Mouse (Mus musculus): Measurements from ENCODE around the gene Hoxc4. TPM values are rescaled to one million over a fixed set of nuclear protein-coding genes. Genes with fewer than 3 reads are reported as not detected.
A peak's percentile ranks its signal among the peaks of the same experiment; 100 is the strongest.

The Hoxc4 gene
- polyA plus RNA-seq, 1 experiment from 2014 or later = 0.45 TPM

GRCm38 (mm10) chr15:103005308-103005707 lies 13.4 kb upstream of the Hoxc4 start:
- Histone ChIP-seq H3K4me3 (ENCODE audit: low read length) (no peak overlapping the region), H3K9ac (ENCODE audit: low read length) (no peak overlapping the region), H3K9me3 (replicated peaks; ENCODE audit: control insufficient read depth, low read length) (no peaks in the 10 kb centered on the region), H3K27ac (ENCODE audit: low read length) (no peak overlapping the region), H3K4me1 (ENCODE audit: control insufficient read depth, insufficient read depth, low read length) (peaks cover 4% of the 10 kb centered on the region; the same call in 1 of the 2 replicates), H3K4me2 (ENCODE audit: low read depth, low read length) (no peak overlapping the region), H3K27me3 (ENCODE audit: control insufficient read depth, insufficient read depth, low read length) (peaks cover 90% of the 10 kb centered on the region), H3K36me3 (ENCODE audit: control insufficient read depth, insufficient read depth) (no peaks in the 10 kb centered on the region)
- no peak for ATAC-seq (replicated peaks; ENCODE audit: extremely low read depth, insufficient read depth, low FRiP score)
- WGBS = 3% methylated on average over 17 of the region's 17 CpGs

- Histone ChIP-seq H3K4me1 (ENCODE audit: control insufficient read depth, insufficient read depth, low read length) (peaks cover 4% of the 10 kb centered on the region; the same call in 1 of the 2 replicates), H3K4me2 (ENCODE audit: low read depth, low read length) (no peak overlapping the region), H3K4me3 (ENCODE audit: low read length) (no peak overlapping the region), H3K9ac (ENCODE audit: low read length) (no peak overlapping the region), H3K27me3 (ENCODE audit: control insufficient read depth, insufficient read depth, low read length) (peaks cover 91% of the 10 kb centered on the region), H3K9me3 (replicated peaks; ENCODE audit: control insufficient read depth, low read length) (no peaks in the 10 kb centered on the region), H3K27ac (ENCODE audit: low read length) (no peak overlapping the region), H3K36me3 (ENCODE audit: control insufficient read depth, insufficient read depth) (no peaks in the 10 kb centered on the region)
- 9% methylated on average over 5 of the region's 5 CpGs for WGBS
- no peak for ATAC-seq (replicated peaks; ENCODE audit: extremely low read depth, insufficient read depth, low FRiP score)
These were observed 12.9 kb upstream of the Hoxc4 start for GRCm38 (mm10) chr15:103005797-103006196.

GRCm38 (mm10) chr15:103006326-103006725 lies 12.4 kb upstream of the Hoxc4 start:
- no peak for ATAC-seq (replicated peaks; ENCODE audit: extremely low read depth, insufficient read depth, low FRiP score)
- Histone ChIP-seq H3K4me3 (ENCODE audit: low read length) (no peak overlapping the region), H3K36me3 (ENCODE audit: control insufficient read depth, insufficient read depth) (no peaks in the 10 kb centered on the region), H3K9me3 (replicated peaks; ENCODE audit: control insufficient read depth, low read length) (no peaks in the 10 kb centered on the region), H3K27me3 (ENCODE audit: control insufficient read depth, insufficient read depth, low read length) (peaks cover 91% of the 10 kb centered on the region), H3K27ac (ENCODE audit: low read length) (no peak overlapping the region), H3K9ac (ENCODE audit: low read length) (no peak overlapping the region), H3K4me2 (ENCODE audit: low read depth, low read length) (no peak overlapping the region), H3K4me1 (ENCODE audit: control insufficient read depth, insufficient read depth, low read length) (peaks cover 3% of the 10 kb centered on the region; the same call in 1 of the 2 replicates)
- 26% methylated on average over 1 of the region's 1 CpGs for WGBS

- no peaks in the 10 kb centered on the region; the same call in 1 of the 2 replicates for H3K4me1 ChIP-seq (ENCODE audit: control insufficient read depth, insufficient read depth, low read length)
- H3K27ac ChIP-seq (ENCODE audit: low read length) = no peak overlapping the region
- 3% methylated on average over 27 of the region's 27 CpGs for whole genome bisulfite sequencing
- peaks cover 93% of the 10 kb centered on the region for H3K27me3 ChIP-seq (ENCODE audit: control insufficient read depth, insufficient read depth, low read length)
- no peaks in the 10 kb centered on the region for H3K9me3 ChIP-seq (replicated peaks; ENCODE audit: control insufficient read depth, low read length)
- no peaks in the 10 kb centered on the region for H3K36me3 ChIP-seq (ENCODE audit: control insufficient read depth, insufficient read depth)
- ATAC-seq (replicated peaks; ENCODE audit: extremely low read depth, insufficient read depth, low FRiP score) = no peak
- H3K9ac ChIP-seq (ENCODE audit: low read length) = no peak overlapping the region
- H3K4me3 ChIP-seq (ENCODE audit: low read length) = no peak overlapping the region
- no peak overlapping the region for H3K4me2 ChIP-seq (ENCODE audit: low read depth, low read length)
These were observed 9.2 kb upstream of the Hoxc4 start for GRCm38 (mm10) chr15:103009265-103010111.

GRCm38 (mm10) chr15:103010112-103010846 lies 8.5 kb upstream of the Hoxc4 start:
- H3K9ac ChIP-seq (ENCODE audit: low read length) = no peak overlapping the region
- H3K9me3 ChIP-seq (replicated peaks; ENCODE audit: control insufficient read depth, low read length) = no peaks in the 10 kb centered on the region
- H3K4me2 ChIP-seq (ENCODE audit: low read depth, low read length) = no peak overlapping the region
- no peaks in the 10 kb centered on the region; the same call in 1 of the 2 replicates for H3K4me1 ChIP-seq (ENCODE audit: control insufficient read depth, insufficient read depth, low read length)
- peaks cover 94% of the 10 kb centered on the region for H3K27me3 ChIP-seq (ENCODE audit: control insufficient read depth, insufficient read depth, low read length)
- no peak for ATAC-seq (replicated peaks; ENCODE audit: extremely low read depth, insufficient read depth, low FRiP score)
- H3K4me3 ChIP-seq (ENCODE audit: low read length) = no peak overlapping the region
- H3K36me3 ChIP-seq (ENCODE audit: control insufficient read depth, insufficient read depth) = no peaks in the 10 kb centered on the region
- 3% methylated on average over 31 of the region's 31 CpGs for WGBS
- no peak overlapping the region for H3K27ac ChIP-seq (ENCODE audit: low read length)

GRCm38 (mm10) chr15:103010847-103011555 lies 7.7 kb upstream of the Hoxc4 start:
- H3K36me3 ChIP-seq (ENCODE audit: control insufficient read depth, insufficient read depth) = no peaks in the 10 kb centered on the region
- ATAC-seq (replicated peaks; ENCODE audit: extremely low read depth, insufficient read depth, low FRiP score) = no peak
- H3K4me1 ChIP-seq (ENCODE audit: control insufficient read depth, insufficient read depth, low read length) = no peaks in the 10 kb centered on the region; the same call in 1 of the 2 replicates
- H3K9ac ChIP-seq (ENCODE audit: low read length) = no peak overlapping the region
- no peaks in the 10 kb centered on the region for H3K9me3 ChIP-seq (replicated peaks; ENCODE audit: control insufficient read depth, low read length)
- no peak overlapping the region for H3K4me2 ChIP-seq (ENCODE audit: low read depth, low read length)
- H3K27ac ChIP-seq (ENCODE audit: low read length) = no peak overlapping the region
- peaks cover 94% of the 10 kb centered on the region for H3K27me3 ChIP-seq (ENCODE audit: control insufficient read depth, insufficient read depth, low read length)
- WGBS = 4% methylated on average over 28 of the region's 28 CpGs
- H3K4me3 ChIP-seq (ENCODE audit: low read length) = no peak overlapping the region

GRCm38 (mm10) chr15:103011928-103012486 lies 6.7 kb upstream of the Hoxc4 start:
- Histone ChIP-seq H3K4me3 (ENCODE audit: low read length) (no peak overlapping the region), H3K4me1 (ENCODE audit: control insufficient read depth, insufficient read depth, low read length) (no peaks in the 10 kb centered on the region; the same call in 1 of the 2 replicates), H3K27ac (ENCODE audit: low read length) (no peak overlapping the region), H3K4me2 (ENCODE audit: low read depth, low read length) (no peak overlapping the region), H3K9ac (ENCODE audit: low read length) (no peak overlapping the region), H3K36me3 (ENCODE audit: control insufficient read depth, insufficient read depth) (no peaks in the 10 kb centered on the region), H3K9me3 (replicated peaks; ENCODE audit: control insufficient read depth, low read length) (no peaks in the 10 kb centered on the region), H3K27me3 (ENCODE audit: control insufficient read depth, insufficient read depth, low read length) (peaks cover 94% of the 10 kb centered on the region)
- WGBS = 6% methylated on average over 26 of the region's 26 CpGs
- no peak for ATAC-seq (replicated peaks; ENCODE audit: extremely low read depth, insufficient read depth, low FRiP score)

- ATAC-seq (replicated peaks; ENCODE audit: extremely low read depth, insufficient read depth, low FRiP score) = no peak
- H3K4me3 ChIP-seq (ENCODE audit: low read length) = peak overlapping the region; percentile 25; the same call in 1 of the 2 replicates
These were observed 5.3 kb upstream of the Hoxc4 start for GRCm38 (mm10) chr15:103013238-103013984.

More at GRCm38 (mm10) chr15:103013238-103013984, 5.3 kb upstream of the Hoxc4 start:
- Histone ChIP-seq H3K27ac (ENCODE audit: low read length) (no peak overlapping the region), H3K4me2 (ENCODE audit: low read depth, low read length) (peak overlapping the region; percentile 31; the same call in 1 of the 2 replicates), H3K9ac (ENCODE audit: low read length) (no peak overlapping the region), H3K9me3 (replicated peaks; ENCODE audit: control insufficient read depth, low read length) (no peaks in the 10 kb centered on the region), H3K36me3 (ENCODE audit: control insufficient read depth, insufficient read depth) (no peaks in the 10 kb centered on the region), H3K4me1 (ENCODE audit: control insufficient read depth, insufficient read depth, low read length) (no peaks in the 10 kb centered on the region; the same call in 1 of the 2 replicates), H3K27me3 (ENCODE audit: control insufficient read depth, insufficient read depth, low read length) (peaks cover 95% of the 10 kb centered on the region)
- 6% methylated on average over 17 of the region's 17 CpGs for WGBS
